Mouse (Mus musculus) subcutaneous adipose tissue, adult 2 months (tissue): ENCODE data around the gene Erbin. TPM values are rescaled to one million over a fixed set of nuclear protein-coding genes. Genes with fewer than 3 reads are reported as not detected.

Experiments
- polyA plus RNA-seq: library from polyadenylated mRNA; depleted of rRNA; stranded (reverse); fragments of >200 nt; gene quantifications from 2 replicates; pipeline ENCODE4 v1.2.3, GENCODE M21; 2012; ENCODE audit warnings: low replicate concordance; rRNA removed

Erbin gene
- polyA plus RNA-seq, result 8.4 and 16.6 TPM in 2 replicates

GRCm38 (mm10) chr13:103920261-103920932, at the start of gene Erbin:
Erbin (minus strand) TSS chr13:103920514.

GRCm38 (mm10) chr13:103774119-103774757, 146.1 kb downstream of the Erbin start, which contains the start of gene Srek1:
Srek1 (minus strand) TSS chr13:103774608.

Other genes starting within 250 kb of the Erbin start
- 23.6 and 61.7 TPM in 2 replicates for gene Srek1, start 145.9 kb downstream of the Erbin start, polyA plus RNA-seq
- 15.6 and 22.1 TPM in 2 replicates for gene Nln, start 189.1 kb upstream of the Erbin start, polyA plus RNA-seq
- 1.9 and 2.1 TPM in 2 replicates for gene Sgtb, start 189.2 kb upstream of the Erbin start, polyA plus RNA-seq